Mouse (Mus musculus): Measurements from ENCODE around the gene Gchfr. TPM values are rescaled to one million over a fixed set of nuclear protein-coding genes. Genes with fewer than 3 reads are reported as not detected.

Gene Gchfr
- polyA plus RNA-seq, 1 experiment from 2014 or later: 15.1 TPM

GRCm38 (mm10) chr2:119171574-119171973 is 4.0 kb downstream of the Gchfr start:
- ATAC-seq (ENCODE audit: low FRiP score) (no peak), DNase-seq (ENCODE audit: low spot score) (no peak)
- Histone ChIP-seq H3K9ac (no peak overlapping the region), H3K27ac (no peak overlapping the region), H3K36me3 (replicated peaks; ENCODE audit: control insufficient read depth, insufficient read depth) (peaks cover 2% of the 10 kb centered on the region), H3K4me3 (replicated peaks; ENCODE audit: low read length) (no peak overlapping the region), H3K9me3 (ENCODE audit: control insufficient read depth, low read length) (no peaks in the 10 kb centered on the region), H3K4me1 (replicated peaks; ENCODE audit: control insufficient read depth, insufficient read depth, low read length) (peaks cover 27% of the 10 kb centered on the region), H3K4me2 (replicated peaks) (no peak overlapping the region), H3K27me3 (ENCODE audit: control insufficient read depth, insufficient read depth, low read length) (peaks cover 16% of the 10 kb centered on the region)
- 62% methylated on average over 8 of the region's 8 CpGs for WGBS

GRCm38 (mm10) chr2:119172446-119172845 is 4.9 kb downstream of the Gchfr start:
- WGBS: 81% methylated on average over 7 of the region's 7 CpGs
- H3K4me2 ChIP-seq (replicated peaks): 0 out of 2 replicates have a peak overlapping the region, but pooled peaks have one; percentile 0
- no peak overlapping the region for H3K4me3 ChIP-seq (replicated peaks; ENCODE audit: low read length)
- no peak for DNase-seq (ENCODE audit: low spot score)
- 0 out of 2 replicates have a peak overlapping the region, but pooled peaks have one; percentile 26 for H3K9ac ChIP-seq
- H3K27ac ChIP-seq: 0 out of 2 replicates have a peak overlapping the region, but pooled peaks have one; percentile 0
- peaks cover 18% of the 10 kb centered on the region for H3K4me1 ChIP-seq (replicated peaks; ENCODE audit: control insufficient read depth, insufficient read depth, low read length)
- H3K27me3 ChIP-seq (ENCODE audit: control insufficient read depth, insufficient read depth, low read length): peaks cover 8% of the 10 kb centered on the region
- no peak; the same call in 1 of the 2 replicates for ATAC-seq (ENCODE audit: low FRiP score)
- H3K36me3 ChIP-seq (replicated peaks; ENCODE audit: control insufficient read depth, insufficient read depth): peaks cover 11% of the 10 kb centered on the region
- no peaks in the 10 kb centered on the region for H3K9me3 ChIP-seq (ENCODE audit: control insufficient read depth, low read length)

- DNase-seq (ENCODE audit: low spot score): peak; percentile 64
- Histone ChIP-seq H3K27ac (0 out of 2 replicates have a peak overlapping the region, but pooled peaks have one; percentile 0), H3K9me3 (ENCODE audit: control insufficient read depth, low read length) (no peaks in the 10 kb centered on the region), H3K4me3 (replicated peaks; ENCODE audit: low read length) (no peak overlapping the region), H3K27me3 (ENCODE audit: control insufficient read depth, insufficient read depth, low read length) (peaks cover 2% of the 10 kb centered on the region; the same call in 1 of the 2 replicates), H3K36me3 (replicated peaks; ENCODE audit: control insufficient read depth, insufficient read depth) (peaks cover 16% of the 10 kb centered on the region), H3K9ac (0 out of 2 replicates have a peak overlapping the region, but pooled peaks have one; percentile 26), H3K4me2 (replicated peaks) (0 out of 2 replicates have a peak overlapping the region, but pooled peaks have one; percentile 0), H3K4me1 (replicated peaks; ENCODE audit: control insufficient read depth, insufficient read depth, low read length) (peaks cover 13% of the 10 kb centered on the region)
- WGBS: 29% methylated on average over 13 of the region's 13 CpGs
- ATAC-seq (ENCODE audit: low FRiP score): peak; percentile 41; the same call in 1 of the 2 replicates
Measured at GRCm38 (mm10) chr2:119172862-119173576, 5.4 kb downstream of the Gchfr start.

- H3K9me3 ChIP-seq (ENCODE audit: control insufficient read depth, low read length): no peaks in the 10 kb centered on the region
- H3K9ac ChIP-seq: no peak within 1 kb of the TSS
- DNase-seq (ENCODE audit: low spot score) (no peak), ATAC-seq (ENCODE audit: low FRiP score) (peak; percentile 38; the same call in 1 of the 2 replicates)
- H3K27me3 ChIP-seq (ENCODE audit: control insufficient read depth, insufficient read depth, low read length): no peaks in the 10 kb centered on the region
- peaks cover 26% of the 10 kb centered on the region for H3K36me3 ChIP-seq (replicated peaks; ENCODE audit: control insufficient read depth, insufficient read depth)
- no peak within 1 kb of the TSS for H3K27ac ChIP-seq
- WGBS: 29% methylated on average over 8 of the region's 8 CpGs
- H3K4me3 ChIP-seq (replicated peaks; ENCODE audit: low read length): no peak within 1 kb of the TSS
- H3K4me1 ChIP-seq (replicated peaks; ENCODE audit: control insufficient read depth, insufficient read depth, low read length): peaks cover 13% of the 10 kb centered on the region
- H3K4me2 ChIP-seq (replicated peaks): no peak within 1 kb of the TSS
Measured at GRCm38 (mm10) chr2:119173991-119174651, 6.5 kb downstream of the Gchfr start, which contains the start of gene Gm14137. TSS of gene Gm14137 (plus strand) at chr2:119174509.

- no peak overlapping the region for H3K4me2 ChIP-seq (replicated peaks)
- H3K4me1 ChIP-seq (replicated peaks; ENCODE audit: control insufficient read depth, insufficient read depth, low read length): peaks cover 13% of the 10 kb centered on the region
- peaks cover 34% of the 10 kb centered on the region for H3K36me3 ChIP-seq (replicated peaks; ENCODE audit: control insufficient read depth, insufficient read depth)
- no peak overlapping the region for H3K4me3 ChIP-seq (replicated peaks; ENCODE audit: low read length)
- no peak overlapping the region for H3K27ac ChIP-seq
- no peaks in the 10 kb centered on the region for H3K9me3 ChIP-seq (ENCODE audit: control insufficient read depth, low read length)
- WGBS: 61% methylated on average over 14 of the region's 14 CpGs
- no peak for ATAC-seq (ENCODE audit: low FRiP score)
- DNase-seq (ENCODE audit: low spot score): no peak
- H3K27me3 ChIP-seq (ENCODE audit: control insufficient read depth, insufficient read depth, low read length): no peaks in the 10 kb centered on the region
- no peak overlapping the region for H3K9ac ChIP-seq
Measured at GRCm38 (mm10) chr2:119174866-119175265, 7.3 kb downstream of the Gchfr start.

GRCm38 (mm10) chr2:119175614-119176013 is 8.0 kb downstream of the Gchfr start:
- Histone ChIP-seq H3K27me3 (ENCODE audit: control insufficient read depth, insufficient read depth, low read length) (no peaks in the 10 kb centered on the region), H3K36me3 (replicated peaks; ENCODE audit: control insufficient read depth, insufficient read depth) (peaks cover 40% of the 10 kb centered on the region)
- 70% methylated on average over 6 of the region's 6 CpGs for WGBS

GRCm38 (mm10) chr2:119176761-119177160 is 9.2 kb downstream of the Gchfr start:
- H3K36me3 ChIP-seq (replicated peaks; ENCODE audit: control insufficient read depth, insufficient read depth): peaks cover 46% of the 10 kb centered on the region
- no peak overlapping the region for H3K4me3 ChIP-seq (replicated peaks; ENCODE audit: low read length)
- no peak for ATAC-seq (ENCODE audit: low FRiP score)
- no peak overlapping the region for H3K4me2 ChIP-seq (replicated peaks)
- no peaks in the 10 kb centered on the region for H3K27me3 ChIP-seq (ENCODE audit: control insufficient read depth, insufficient read depth, low read length)
- 59% methylated on average over 3 of the region's 3 CpGs for WGBS
- H3K4me1 ChIP-seq (replicated peaks; ENCODE audit: control insufficient read depth, insufficient read depth, low read length): peaks cover 13% of the 10 kb centered on the region
- no peak for DNase-seq (ENCODE audit: low spot score)
- no peak overlapping the region for H3K27ac ChIP-seq
- H3K9ac ChIP-seq: no peak overlapping the region
- H3K9me3 ChIP-seq (ENCODE audit: control insufficient read depth, low read length): no peaks in the 10 kb centered on the region

More at GRCm38 (mm10) chr2:119175614-119176013, 8.0 kb downstream of the Gchfr start:
- Histone ChIP-seq H3K27ac (no peak overlapping the region), H3K4me3 (replicated peaks; ENCODE audit: low read length) (no peak overlapping the region), H3K9ac (no peak overlapping the region), H3K9me3 (ENCODE audit: control insufficient read depth, low read length) (no peaks in the 10 kb centered on the region), H3K4me1 (replicated peaks; ENCODE audit: control insufficient read depth, insufficient read depth, low read length) (peaks cover 13% of the 10 kb centered on the region), H3K4me2 (replicated peaks) (no peak overlapping the region)
- DNase-seq (ENCODE audit: low spot score) (no peak), ATAC-seq (ENCODE audit: low FRiP score) (no peak)

- H3K9me3 ChIP-seq (ENCODE audit: control insufficient read depth, low read length): no peaks in the 10 kb centered on the region
- no peak overlapping the region for H3K4me3 ChIP-seq (replicated peaks; ENCODE audit: low read length)
- no peaks in the 10 kb centered on the region for H3K27me3 ChIP-seq (ENCODE audit: control insufficient read depth, insufficient read depth, low read length)
- DNase-seq (ENCODE audit: low spot score) (no peak), ATAC-seq (ENCODE audit: low FRiP score) (no peak)
- WGBS: 92% methylated on average over 5 of the region's 5 CpGs
- peaks cover 50% of the 10 kb centered on the region for H3K36me3 ChIP-seq (replicated peaks; ENCODE audit: control insufficient read depth, insufficient read depth)
- peaks cover 11% of the 10 kb centered on the region for H3K4me1 ChIP-seq (replicated peaks; ENCODE audit: control insufficient read depth, insufficient read depth, low read length)
- no peak overlapping the region for H3K4me2 ChIP-seq (replicated peaks)
- no peak overlapping the region for H3K9ac ChIP-seq
- H3K27ac ChIP-seq: no peak overlapping the region
Measured at GRCm38 (mm10) chr2:119177384-119177939, 9.9 kb downstream of the Gchfr start.

GRCm38 (mm10) chr2:119182914-119183313 is 15.3 kb downstream of the Gchfr start:
- H3K4me3 ChIP-seq (replicated peaks; ENCODE audit: low read length): no peak overlapping the region
- no peaks in the 10 kb centered on the region for H3K27me3 ChIP-seq (ENCODE audit: control insufficient read depth, insufficient read depth, low read length)
- no peak overlapping the region for H3K9ac ChIP-seq
- no peaks in the 10 kb centered on the region for H3K4me1 ChIP-seq (replicated peaks; ENCODE audit: control insufficient read depth, insufficient read depth, low read length)
- no peak for ATAC-seq (ENCODE audit: low FRiP score)
- peaks cover 67% of the 10 kb centered on the region for H3K36me3 ChIP-seq (replicated peaks; ENCODE audit: control insufficient read depth, insufficient read depth)
- 81% methylated on average over 7 of the region's 7 CpGs for WGBS
- H3K27ac ChIP-seq: no peak overlapping the region
- no peaks in the 10 kb centered on the region for H3K9me3 ChIP-seq (ENCODE audit: control insufficient read depth, low read length)
- no peak overlapping the region for H3K4me2 ChIP-seq (replicated peaks)
- DNase-seq (ENCODE audit: low spot score): no peak

All from hindbrain, embryonic 14.5 days (tissue).